Mouse (Mus musculus): Measurements from ENCODE around the gene Nanog.
"Not testable (repeated sequence)": the region's sequence is repeated elsewhere in the genome, so short reads cannot be mapped to it uniquely, and the experiment has no call there.

Nanog gene

GRCm38 (mm10) chr6:122703251-122703650 lies 4.0 kb upstream of the Nanog start:
- DNase-seq: no peak

DNA sequence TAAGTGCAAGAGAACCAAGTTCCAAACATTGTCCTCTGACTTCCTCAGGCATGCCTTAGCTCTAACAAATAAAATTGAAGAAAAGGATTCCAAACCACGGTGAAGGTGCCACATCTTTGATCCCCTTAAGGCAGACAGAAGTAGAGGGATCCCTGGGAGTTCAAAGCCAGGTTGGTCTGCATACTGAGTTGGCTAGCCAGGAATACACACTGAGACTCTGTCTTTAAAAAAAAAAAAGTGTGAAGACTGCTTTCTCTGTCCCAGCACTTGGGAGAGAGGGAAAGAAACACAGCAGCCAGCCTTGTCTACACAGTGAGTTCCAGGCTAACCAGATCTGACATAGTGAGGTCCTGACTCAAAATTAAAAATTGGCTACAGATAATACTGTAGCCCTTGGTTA lies 3.6 kb upstream of the Nanog start:
- no peak for DNase-seq

DNA sequence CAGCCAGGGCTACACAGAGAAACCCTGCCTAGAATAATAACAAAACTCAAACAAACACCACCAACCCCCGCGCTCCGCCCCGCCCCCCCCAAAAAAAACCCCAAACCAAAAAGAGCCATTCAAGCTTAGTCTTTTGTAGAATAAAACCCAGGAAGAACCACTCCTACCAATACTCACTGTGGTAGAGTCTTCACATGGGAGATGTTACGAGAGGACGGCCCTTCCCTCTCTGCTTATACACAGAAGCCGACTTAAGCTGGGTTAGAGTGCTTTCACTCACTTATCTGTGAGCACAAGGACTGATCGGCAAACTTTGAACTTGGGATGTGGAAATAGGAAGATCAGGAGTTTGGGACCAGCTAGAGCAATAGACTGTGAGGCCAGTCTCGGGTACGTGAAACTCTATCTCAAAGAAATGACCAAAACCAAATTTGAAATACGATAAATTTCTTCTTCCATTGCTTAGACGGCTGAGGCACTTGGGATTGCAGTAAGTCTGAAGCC lies 900 bp upstream of the Nanog start:
- DNase-seq: no peak

GRCm38 (mm10) chr6:122708826-122709225 lies 1.5 kb downstream of the Nanog start:
- DNase-seq: no peak

GRCm38 (mm10) chr6:122711455-122711854 lies 4.2 kb downstream of the Nanog start:
- no peak for DNase-seq

DNA sequence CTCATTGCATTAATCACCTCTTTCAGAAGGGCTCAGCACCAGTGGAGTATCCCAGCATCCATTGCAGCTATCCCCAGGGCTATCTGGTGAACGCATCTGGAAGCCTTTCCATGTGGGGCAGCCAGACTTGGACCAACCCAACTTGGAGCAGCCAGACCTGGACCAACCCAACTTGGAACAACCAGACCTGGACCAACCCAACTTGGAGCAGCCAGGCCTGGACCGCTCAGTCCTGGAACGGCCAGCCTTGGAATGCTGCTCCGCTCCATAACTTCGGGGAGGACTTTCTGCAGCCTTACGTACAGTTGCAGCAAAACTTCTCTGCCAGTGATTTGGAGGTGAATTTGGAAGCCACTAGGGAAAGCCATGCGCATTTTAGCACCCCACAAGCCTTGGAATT lies 5.8 kb downstream of the Nanog start:
- DNase-seq: not testable (repeated sequence)

DNA sequence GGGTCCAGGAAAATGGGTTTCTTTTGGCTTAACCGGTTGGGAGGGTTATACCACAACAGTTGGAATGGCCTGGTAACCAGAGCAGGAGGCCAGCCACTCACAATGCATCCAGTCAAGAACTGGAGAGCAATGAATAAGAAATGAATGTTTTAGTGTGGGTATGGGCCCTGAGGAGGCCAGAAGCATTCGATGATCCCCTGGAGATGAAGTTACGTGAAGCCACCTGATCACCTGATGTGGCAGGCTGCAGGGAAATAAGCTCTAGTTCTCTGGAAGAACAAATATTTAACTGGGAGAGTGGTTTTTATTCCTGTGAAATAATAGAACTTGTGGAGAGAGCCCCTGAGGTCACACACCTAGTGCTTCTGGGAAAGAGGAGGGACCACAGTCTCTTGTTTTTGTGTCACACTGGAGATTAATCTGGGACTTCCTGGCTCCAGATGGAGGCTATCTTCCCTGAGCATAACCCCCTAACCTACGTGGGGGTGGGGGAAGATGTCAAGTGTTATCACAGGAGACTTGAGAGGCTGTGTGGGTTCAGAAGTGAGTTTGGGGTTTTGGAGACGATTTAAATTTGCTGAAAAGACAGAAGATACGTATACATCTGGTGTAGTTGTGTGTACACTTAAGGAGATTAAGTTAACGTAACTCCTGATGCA lies 7.5 kb downstream of the Nanog start:
- no peak for DNase-seq

DNA sequence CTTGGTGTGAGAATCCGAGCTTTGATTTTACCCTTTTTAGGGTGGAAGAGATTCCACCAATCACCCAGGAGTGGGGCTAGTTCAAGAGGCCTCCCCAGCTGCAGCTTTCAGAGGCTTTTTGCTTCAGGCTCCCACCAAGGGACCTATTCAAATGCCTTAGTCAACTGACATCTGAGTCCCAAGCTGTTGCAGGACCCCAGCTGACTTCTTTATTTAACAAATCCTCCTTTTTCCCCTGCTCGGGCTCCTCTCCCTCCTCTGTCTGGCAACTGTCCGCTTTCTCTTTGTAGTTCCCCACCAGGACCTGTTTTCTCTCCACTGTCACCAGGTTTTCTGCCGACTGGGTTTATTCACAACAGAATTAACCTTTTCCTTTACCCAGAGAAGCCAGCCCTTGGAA lies 8.6 kb downstream of the Nanog start:
- DNase-seq: no peak

DNA sequence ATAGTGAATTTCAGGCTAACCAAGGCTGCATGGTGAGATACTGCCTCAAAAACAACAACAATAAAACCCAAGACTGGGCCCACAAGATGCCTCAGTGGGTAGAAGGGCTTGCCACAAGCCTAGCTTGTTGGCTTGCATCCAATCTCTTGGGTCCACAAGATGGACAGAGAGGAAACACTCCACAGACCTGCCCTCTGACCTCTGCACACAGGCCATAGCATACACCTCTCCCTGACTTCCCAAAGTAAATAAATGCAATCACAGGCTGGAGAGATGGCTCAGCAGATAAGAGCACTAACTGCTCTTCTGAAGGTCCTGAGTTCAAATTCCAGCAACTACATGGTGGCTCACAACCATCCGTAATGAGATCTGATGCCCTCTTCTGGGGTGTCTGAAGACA lies 10.9 kb downstream of the Nanog start:
- DNase-seq: not testable (repeated sequence)

- DNase-seq: peak; percentile 71
These were observed 12.7 kb downstream of the Nanog start for GRCm38 (mm10) chr6:122719942-122720341.

- peak; percentile 67 for DNase-seq
These were observed 32.7 kb downstream of the Nanog start for GRCm38 (mm10) chr6:122739952-122740351.

GRCm38 (mm10) chr6:122741460-122742227 lies 34.4 kb downstream of the Nanog start:
- no peak for DNase-seq

DNA sequence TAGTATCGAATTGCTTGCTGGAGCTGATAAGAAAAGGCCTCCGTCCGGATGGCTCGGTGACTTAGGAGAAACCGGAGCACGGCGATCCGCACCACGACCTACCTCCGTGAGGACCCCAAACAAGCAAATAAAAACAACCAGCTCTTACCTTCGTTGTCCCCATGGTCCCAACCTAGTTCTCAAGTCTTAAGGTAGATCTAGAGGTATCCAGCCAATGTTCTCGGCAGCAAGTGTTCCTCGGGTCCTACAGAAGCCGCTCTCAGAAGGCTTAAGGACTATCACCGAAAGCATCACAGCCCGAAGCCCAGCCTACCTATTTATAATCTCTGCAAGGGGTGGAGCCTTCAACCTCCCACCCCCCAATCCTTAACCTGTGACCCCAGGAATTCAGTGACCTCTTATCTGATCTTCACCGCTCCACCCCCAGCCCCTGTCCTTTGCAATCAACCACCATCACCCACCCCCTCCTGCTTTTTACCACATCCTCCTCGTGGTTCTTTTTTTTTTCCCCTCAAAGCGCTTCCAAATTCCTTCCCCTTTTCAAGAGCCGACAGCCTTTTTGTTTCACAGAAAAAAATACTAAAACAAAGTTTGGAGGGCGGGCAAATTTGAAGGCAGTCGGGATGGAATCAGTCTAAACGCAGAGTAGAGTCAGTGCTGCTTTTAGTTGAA lies 35.1 kb downstream of the Nanog start:
- DNase-seq: no peak

DNA sequence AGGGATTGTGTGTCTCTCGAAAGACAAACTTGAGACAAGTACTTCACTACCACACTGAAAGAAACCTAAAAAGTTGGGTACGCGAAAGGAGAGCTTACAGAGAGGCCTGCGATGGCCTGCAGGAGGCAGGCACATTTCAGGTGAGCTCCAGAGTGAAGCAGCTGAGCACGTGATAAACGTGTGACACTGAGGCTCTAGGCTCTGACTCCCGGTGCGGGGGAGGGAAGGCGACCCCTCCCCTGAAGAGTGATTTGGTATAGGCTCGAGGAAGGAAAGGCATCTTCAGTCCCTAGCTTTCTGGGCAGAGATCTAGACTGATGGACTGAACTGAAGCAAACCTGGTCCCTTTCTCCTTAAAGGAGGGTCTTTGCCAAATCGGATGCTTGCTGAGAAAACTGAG lies 36.1 kb downstream of the Nanog start:
- no peak for DNase-seq

GRCm38 (mm10) chr6:122744505-122745249 lies 37.4 kb downstream of the Nanog start:
- no peak for DNase-seq

GRCm38 (mm10) chr6:122750579-122750978 lies 43.3 kb downstream of the Nanog start:
- no peak for DNase-seq

- DNase-seq: no peak
These were observed 48.6 kb downstream of the Nanog start for GRCm38 (mm10) chr6:122755913-122756312.

DNA sequence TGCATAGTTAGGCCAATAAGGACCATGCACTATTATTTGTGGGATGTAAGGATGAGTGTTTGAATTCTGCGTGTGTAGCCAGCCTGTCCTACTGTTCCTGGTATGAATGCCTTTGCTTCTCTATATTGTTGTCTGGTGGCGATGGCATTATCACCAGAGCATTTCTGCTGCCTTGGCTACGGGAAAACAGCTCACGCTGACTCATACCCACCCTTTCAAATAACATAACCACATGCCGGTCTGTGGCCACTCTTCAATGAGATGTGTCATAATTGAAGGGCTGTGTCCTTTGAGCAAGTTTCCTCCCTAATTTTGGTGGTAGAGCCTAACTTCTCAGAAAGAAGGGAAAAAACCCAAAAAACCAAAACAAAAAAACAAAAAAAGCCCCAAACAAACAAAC lies 51.4 kb downstream of the Nanog start:
- no peak for DNase-seq

DNA sequence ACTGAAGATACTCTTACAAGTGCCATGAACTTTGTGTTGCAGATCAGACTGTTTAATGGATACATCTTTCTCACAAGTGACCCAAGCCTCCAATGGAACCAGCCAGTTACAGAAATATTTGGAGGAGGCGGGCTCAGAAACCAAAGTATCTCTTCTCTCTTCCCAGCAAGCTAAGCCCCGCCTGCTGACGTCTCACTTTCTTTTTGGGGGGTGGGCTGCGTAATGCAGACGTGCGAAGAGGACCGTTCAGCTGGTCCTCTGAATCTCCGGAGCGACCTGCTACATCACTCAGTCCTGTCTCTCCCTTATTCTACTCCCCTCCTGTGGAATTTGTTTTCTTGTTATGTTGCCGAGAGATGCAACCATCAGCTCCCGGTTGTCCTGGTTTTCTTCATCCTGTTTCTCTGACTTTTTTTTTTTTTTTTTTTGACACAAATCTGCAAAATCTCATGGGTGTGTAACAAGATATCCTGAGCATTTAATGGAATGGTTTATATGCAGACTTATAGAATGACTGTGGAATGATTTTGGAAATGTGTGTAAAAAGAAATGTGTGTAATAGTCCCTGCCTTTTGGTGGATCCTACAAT lies 53.8 kb downstream of the Nanog start:
- peak; percentile 72 for DNase-seq

- no peak for DNase-seq
These were observed 54.6 kb downstream of the Nanog start for GRCm38 (mm10) chr6:122761901-122762300.

DNA sequence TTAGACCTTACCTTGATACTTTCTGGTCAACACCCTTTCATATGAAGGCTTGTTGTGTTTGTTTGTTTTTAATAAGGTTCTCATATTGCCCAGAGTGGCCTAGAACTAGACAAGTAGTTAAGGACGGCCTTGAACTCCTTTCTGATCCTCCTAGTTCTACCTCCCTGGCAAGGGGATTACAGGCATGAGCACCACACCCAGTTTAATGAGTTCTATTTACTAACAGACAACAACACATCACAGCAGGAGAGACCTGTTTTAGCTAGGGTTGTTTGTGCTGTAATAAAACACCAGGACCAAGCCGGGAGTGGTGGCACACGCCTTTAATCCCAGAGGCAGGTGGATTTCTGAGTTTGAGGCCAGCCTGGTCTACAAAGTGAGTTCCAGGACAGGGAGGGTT lies 55.2 kb downstream of the Nanog start:
- DNase-seq: no peak

DNA sequence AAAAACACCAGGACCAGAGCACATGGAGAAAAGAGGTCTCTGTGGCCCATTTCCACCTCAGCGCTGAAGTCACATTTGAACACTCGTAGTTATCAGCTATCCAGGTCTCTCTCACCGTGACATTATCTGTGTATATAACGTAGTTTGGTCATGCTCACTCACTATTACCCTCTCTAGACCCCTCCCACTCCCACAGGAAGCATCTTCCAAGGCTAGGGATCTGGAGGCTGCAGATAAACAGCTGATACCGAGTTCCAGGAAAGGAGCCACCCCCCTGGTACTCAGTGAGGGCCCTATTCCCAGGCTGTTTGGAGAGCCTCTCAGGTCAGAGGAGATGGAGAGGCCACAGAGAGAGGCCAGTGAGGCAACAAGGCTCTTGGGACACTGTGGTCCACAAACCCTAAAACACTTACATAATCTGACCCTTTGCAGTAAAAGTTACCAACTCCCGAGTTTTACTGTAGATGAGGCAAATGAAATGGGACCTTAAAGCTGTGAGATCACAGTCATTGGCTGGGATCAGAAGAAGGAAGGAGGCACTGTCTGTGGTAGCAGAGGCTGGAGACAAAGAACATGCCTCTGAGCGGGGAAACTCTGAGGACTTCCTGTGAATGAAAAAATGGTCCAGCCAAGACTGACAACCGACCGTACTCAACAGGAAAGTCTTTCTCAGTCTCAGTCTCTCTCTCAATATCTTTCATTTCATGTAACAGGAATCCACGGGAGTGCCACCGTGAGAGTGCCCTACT lies 55.8 kb downstream of the Nanog start:
- DNase-seq: no peak

Measured in right cerebral cortex, postnatal 4 days (tissue).